Mouse (Mus musculus) brain, embryonic 14.5 days (tissue): ENCODE data around the gene Itpr2.

Experiments
- CTCF ChIP-seq: fragments of 200-500 bp; IDR thresholded peaks from 2 replicates; pipeline ENCODE4 v1.5.1; 2012; ENCODE audit warnings: inconsistent platforms, mild to moderate bottlenecking, moderate library complexity, borderline replicate concordance; ENCODE audit not compliant: insufficient read depth, insufficient read length; ENCODE audit errors: extremely low read depth
- POLR2A ChIP-seq: fragments of 200-500 bp; IDR thresholded peaks from 2 replicates; pipeline ENCODE4 v1.6.1; 2012; ENCODE audit warnings: mild to moderate bottlenecking, inconsistent platforms, borderline replicate concordance; ENCODE audit not compliant: poor library complexity, insufficient read depth, insufficient read length, severe bottlenecking; ENCODE audit errors: extremely low read depth

DNA sequence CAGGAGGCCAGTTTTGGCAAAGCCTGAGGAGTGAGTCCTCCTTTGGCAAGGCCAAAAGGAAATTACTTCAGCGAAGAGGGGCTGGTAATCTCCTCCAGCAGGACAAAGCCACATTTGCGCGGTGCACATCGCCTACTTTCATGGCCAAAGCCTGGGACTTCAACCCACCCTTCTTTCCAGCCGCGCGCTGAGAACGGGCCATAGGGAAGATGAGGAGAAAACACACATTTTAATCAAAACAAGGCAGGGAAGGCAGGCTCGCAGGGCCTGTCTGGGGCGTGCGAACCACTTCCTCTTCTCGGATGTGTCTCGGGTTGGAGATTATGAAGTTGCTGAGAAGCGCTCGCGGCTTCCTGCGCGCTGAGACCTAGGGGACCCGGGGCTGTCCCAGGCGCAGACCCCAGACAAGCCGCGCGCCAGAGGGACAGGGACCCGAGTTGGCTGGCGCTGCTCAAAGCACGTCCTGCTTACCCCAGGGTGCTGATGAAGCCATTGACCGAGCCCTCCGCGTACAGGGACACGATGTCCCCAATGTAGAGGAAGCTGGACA lies 632 bp downstream of the Itpr2 start:
- TF ChIP-seq CTCF (no peak), POLR2A (no peak)
